Mouse (Mus musculus) liver, postnatal 0 days (tissue): Measurements from ENCODE around the gene Brwd3.

Source experiments
- CTCF ChIP-seq: sonication (generic); IDR thresholded peaks from 2 replicates; pipeline ENCODE4 v1.5.1; 2016; ENCODE audit warnings: antibody characterized with exemption, low read depth
- EP300 ChIP-seq: IDR thresholded peaks from 2 replicates; pipeline ENCODE4 v1.6.1; 2016; ENCODE audit warnings: antibody characterized with exemption, low read depth, mild to moderate bottlenecking

DNA sequence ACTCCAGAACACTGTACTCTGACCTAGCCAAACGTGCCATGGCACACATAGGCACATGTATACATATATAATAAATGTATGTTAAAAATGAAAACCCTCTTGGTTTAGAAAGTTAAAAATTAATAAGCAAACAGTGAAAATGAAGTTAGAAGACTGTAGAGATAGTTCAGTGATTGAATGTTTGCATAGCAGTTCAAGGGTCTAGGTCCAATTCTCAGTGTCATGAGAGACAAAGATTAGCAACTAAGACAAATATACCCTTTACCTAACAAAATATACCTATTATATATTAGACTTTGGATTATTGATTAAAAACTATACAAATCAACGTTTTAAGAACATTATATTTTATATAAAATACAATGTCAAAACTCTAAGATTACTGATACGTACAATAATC lies 36.9 kb downstream of the Brwd3 start:
- TF ChIP-seq CTCF (no peak), EP300 (no peak)
